Mouse (Mus musculus) thymus, postnatal 36 days (tissue): ENCODE data around the gene Mob3c.

Experiments
- DNase-seq, 2 experiments: peaks; one replicate each; pipeline ENCODE4 v3.0.0; 2022; ENCODE audit warnings: mixed read lengths in 2 of 2

The Mob3c gene

GRCm38 (mm10) chr4:115835576-115835975 lies 7.7 kb downstream of the Mob3c start:
- DNase-seq: no peak

GRCm38 (mm10) chr4:115838196-115838595 lies 10.3 kb downstream of the Mob3c start:
- DNase-seq: peak in 1 of 2 experiments; percentile 15

- DNase-seq: peak; percentile 95 to 96
Measured at GRCm38 (mm10) chr4:115838696-115839641, 11.1 kb downstream of the Mob3c start, which contains the start of gene Mknk1. TSS of gene Mknk1 (plus strand) at chr4:115839198.

GRCm38 (mm10) chr4:115839956-115840355 lies 12.1 kb downstream of the Mob3c start:
- DNase-seq: no peak

- no peak for DNase-seq
Measured at GRCm38 (mm10) chr4:115840842-115841241, 12.9 kb downstream of the Mob3c start.

GRCm38 (mm10) chr4:115846656-115847055 lies 18.8 kb downstream of the Mob3c start:
- no peak for DNase-seq

GRCm38 (mm10) chr4:115847377-115847776 lies 19.5 kb downstream of the Mob3c start:
- no peak for DNase-seq

GRCm38 (mm10) chr4:115848083-115848482 lies 20.2 kb downstream of the Mob3c start:
- DNase-seq: no peak

GRCm38 (mm10) chr4:115848990-115849677 lies 21.2 kb downstream of the Mob3c start:
- DNase-seq: no peak

GRCm38 (mm10) chr4:115850111-115850510 lies 22.2 kb downstream of the Mob3c start:
- DNase-seq: no peak

- no peak for DNase-seq
Measured at GRCm38 (mm10) chr4:115850631-115851030, 22.7 kb downstream of the Mob3c start.

- DNase-seq: no peak
Measured at GRCm38 (mm10) chr4:115851569-115851968, 23.7 kb downstream of the Mob3c start.

GRCm38 (mm10) chr4:115855100-115855499 lies 27.2 kb downstream of the Mob3c start:
- DNase-seq: no peak

- no peak for DNase-seq
Measured at GRCm38 (mm10) chr4:115855609-115856008, 27.7 kb downstream of the Mob3c start.

- DNase-seq: no peak
Measured at GRCm38 (mm10) chr4:115856282-115856681, 28.4 kb downstream of the Mob3c start.

GRCm38 (mm10) chr4:115857293-115857883 lies 29.5 kb downstream of the Mob3c start:
- no peak for DNase-seq

- DNase-seq: no peak
Measured at GRCm38 (mm10) chr4:115863352-115863751, 35.5 kb downstream of the Mob3c start.

GRCm38 (mm10) chr4:115863880-115864279 lies 36.0 kb downstream of the Mob3c start:
- DNase-seq: no peak

- DNase-seq: no peak
Measured at GRCm38 (mm10) chr4:115869512-115870210, 41.8 kb downstream of the Mob3c start.

- no peak for DNase-seq
Measured at GRCm38 (mm10) chr4:115873231-115873630, 45.3 kb downstream of the Mob3c start.

GRCm38 (mm10) chr4:115878216-115878678 lies 50.4 kb downstream of the Mob3c start:
- DNase-seq: no peak

- no peak for DNase-seq
Measured at GRCm38 (mm10) chr4:115878828-115879227, 50.9 kb downstream of the Mob3c start.

GRCm38 (mm10) chr4:115881183-115881582 lies 53.3 kb downstream of the Mob3c start:
- DNase-seq: no peak
